Mouse (Mus musculus) E14TG2a.4 (cell line): Measurements from ENCODE around the gene Grm2.

Experiments used
- CTCF ChIP-seq: conservative IDR thresholded peaks from 2 replicates; pipeline ENCODE4 v1.5.1; 2014; ENCODE audit warnings: low read length
- POU5F1 ChIP-seq: IDR thresholded peaks from 2 replicates; pipeline ENCODE4 v1.6.1; 2014; ENCODE audit warnings: low read length, borderline replicate concordance

- no peak for TF ChIP-seq CTCF
- no peak for TF ChIP-seq POU5F1
Observed at GRCm38 (mm10) chr9:106675965-106676364, 20.1 kb upstream of the Grm2 start.
